Mouse (Mus musculus) C2C12 (cell line): ENCODE results near the gene Prkab2.

Experiments used
- CEBPB ChIP-seq: IDR thresholded peaks from one replicate; pipeline ENCODE4 v1.6.1; 2011; ENCODE audit warnings: low read depth, mild to moderate bottlenecking, control low read depth, moderate library complexity
- CTCF ChIP-seq: IDR thresholded peaks from one replicate; pipeline ENCODE4 v1.5.1; 2011; ENCODE audit not compliant: control insufficient read depth, insufficient read depth, insufficient read length
- MAX ChIP-seq: IDR thresholded peaks from one replicate; pipeline ENCODE4 v1.6.1; 2011; ENCODE audit warnings: mild to moderate bottlenecking, control low read depth
- MYOG ChIP-seq: IDR thresholded peaks from one replicate; pipeline ENCODE4 v1.6.1; 2011; ENCODE audit not compliant: control insufficient read depth, insufficient read length; ENCODE audit errors: extremely low read depth
- USF1 ChIP-seq: IDR thresholded peaks from one replicate; pipeline ENCODE4 v1.6.1; 2011; ENCODE audit warnings: low read depth, mild to moderate bottlenecking, control low read depth, moderate library complexity

DNA sequence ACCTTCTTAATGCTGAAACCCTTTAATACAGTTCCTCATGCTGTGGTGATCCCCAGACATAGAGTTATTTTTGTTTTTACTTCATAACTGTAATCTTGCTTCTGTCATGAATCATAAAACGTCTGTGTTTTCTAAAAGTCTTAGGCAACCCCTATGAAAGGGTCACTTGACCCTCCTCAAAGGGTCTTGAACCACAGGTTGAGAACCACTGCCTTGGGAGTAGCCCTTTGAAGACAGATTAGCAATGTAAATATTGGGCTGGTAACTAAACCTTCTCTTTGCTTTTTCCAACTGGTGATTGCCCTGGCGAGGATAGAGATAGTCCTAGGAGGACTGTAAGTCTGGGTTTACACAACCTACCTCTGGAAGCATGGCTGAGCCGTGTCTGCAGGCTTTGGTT lies 43.2 kb downstream of the Prkab2 start:
- TF ChIP-seq CTCF (no peak), USF1 (no peak), MYOG (no peak), CEBPB (no peak), MAX (no peak)
